Comparison of ENCODE assay signal across 27 mouse cellular contexts in the genomic region with DNA sequence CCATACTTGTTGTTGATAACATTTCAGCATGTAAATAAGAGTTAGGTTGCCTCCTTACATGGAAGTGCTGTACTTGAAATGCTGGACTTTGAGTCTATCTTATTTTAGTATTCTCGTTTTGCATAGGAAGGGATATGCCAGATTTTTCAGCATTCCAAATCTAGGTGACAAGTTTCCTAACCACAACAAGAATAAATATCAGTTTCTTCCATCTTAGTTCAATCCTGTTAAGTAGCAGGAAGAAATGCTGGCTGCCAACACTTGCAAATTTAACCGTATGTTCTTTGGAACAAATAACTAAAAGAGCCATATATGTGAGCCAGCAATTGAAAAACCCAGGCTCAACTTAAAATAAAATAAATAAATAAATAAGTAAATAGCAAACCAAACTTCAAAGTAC.
DNase-seq lines count a peak whose midpoint lies in the region; ATAC-seq and TF ChIP-seq lines count a peak whose summit lies in the region.
"Had no signal": no experiment of that assay in that cellular context is flagged by ENCODE, and none has a peak within 500 bp of the region (broad histone marks: within the 10 kb centered on the region; RNA-seq: fewer than 3 reads in every experiment).

No protein-coding gene starts in this region.

- no peak overlapping the region for H3K4me2 ChIP-seq in forebrain, embryonic 14.5 days (ENCODE audit: low read length)
- no peak overlapping the region for H3K4me2 ChIP-seq in forebrain, postnatal 0 days (ENCODE audit: low read depth)
- no peak overlapping the region for H3K4me2 ChIP-seq in forebrain, embryonic 13.5 days
- H3K4me2 ChIP-seq: embryonic facial prominence, embryonic 13.5 days; embryonic facial prominence, embryonic 15.5 days; forebrain, embryonic 12.5 days had no signal

- no peaks in the 10 kb centered on the region for H3K27me3 ChIP-seq in forebrain, embryonic 14.5 days (replicated peaks; ENCODE audit: control insufficient read depth, insufficient read depth, low read length)
- no peaks in the 10 kb centered on the region for H3K27me3 ChIP-seq in forebrain, embryonic 10.5 days (ENCODE audit: poor library complexity, severe bottlenecking)
- H3K27me3 ChIP-seq in forebrain, postnatal 0 days (ENCODE audit: insufficient read depth, low read length), result no peaks in the 10 kb centered on the region
- H3K27me3 ChIP-seq in forebrain, embryonic 13.5 days, result no peaks in the 10 kb centered on the region
- H3K27me3 ChIP-seq: CH12.LX; embryonic facial prominence, embryonic 13.5 days; embryonic facial prominence, embryonic 15.5 days; forebrain, embryonic 12.5 days; Patski had no signal

- no peak for ATAC-seq in forebrain, embryonic 14.5 days
- peak; percentile 54 for ATAC-seq in forebrain, postnatal 0 days
- ATAC-seq in forebrain, embryonic 13.5 days, result no peak
- ATAC-seq: activated CD4-positive, CD25-positive, alpha-beta regulatory T cell, adult 4 months; CD4-positive, CD25-positive, alpha-beta regulatory T cell, adult 4 months; Patski had no signal

- H3K27ac ChIP-seq in forebrain, embryonic 14.5 days (ENCODE audit: low read depth, low read length), result no peak overlapping the region
- no peak overlapping the region for H3K27ac ChIP-seq in forebrain, embryonic 10.5 days
- no peak overlapping the region for H3K27ac ChIP-seq in forebrain, postnatal 0 days (ENCODE audit: low read depth, low read length)
- H3K27ac ChIP-seq in forebrain, embryonic 13.5 days, result no peak overlapping the region
- H3K27ac ChIP-seq: embryonic facial prominence, embryonic 13.5 days; embryonic facial prominence, embryonic 15.5 days; forebrain, embryonic 12.5 days; gastrocnemius, adult 2 months had no signal

- H3K36me3 ChIP-seq in forebrain, embryonic 14.5 days (ENCODE audit: control insufficient read depth, insufficient read depth, low read length), result no peaks in the 10 kb centered on the region
- no peaks in the 10 kb centered on the region for H3K36me3 ChIP-seq in forebrain, embryonic 10.5 days (replicated peaks)
- H3K36me3 ChIP-seq in forebrain, postnatal 0 days (ENCODE audit: insufficient read depth), result no peaks in the 10 kb centered on the region
- H3K36me3 ChIP-seq in forebrain, embryonic 13.5 days (ENCODE audit: poor library complexity, severe bottlenecking), result no peaks in the 10 kb centered on the region
- H3K36me3 ChIP-seq: embryonic facial prominence, embryonic 13.5 days; embryonic facial prominence, embryonic 15.5 days; forebrain, embryonic 12.5 days; G1E had no signal

- no peak overlapping the region for H3K9ac ChIP-seq in forebrain, embryonic 14.5 days (ENCODE audit: low read length)
- H3K9ac ChIP-seq in forebrain, postnatal 0 days, result no peak overlapping the region
- no peak overlapping the region for H3K9ac ChIP-seq in forebrain, embryonic 13.5 days
- H3K9ac ChIP-seq: embryonic facial prominence, embryonic 13.5 days; embryonic facial prominence, embryonic 15.5 days; forebrain, embryonic 12.5 days had no signal

- H3K9me3 ChIP-seq in forebrain, embryonic 14.5 days (replicated peaks; ENCODE audit: control insufficient read depth, low read length), result no peaks in the 10 kb centered on the region
- no peaks in the 10 kb centered on the region for H3K9me3 ChIP-seq in forebrain, embryonic 10.5 days
- H3K9me3 ChIP-seq in forebrain, postnatal 0 days (ENCODE audit: low read length), result no peaks in the 10 kb centered on the region
- no peaks in the 10 kb centered on the region for H3K9me3 ChIP-seq in forebrain, embryonic 13.5 days (replicated peaks)
- H3K9me3 ChIP-seq: embryonic facial prominence, embryonic 13.5 days; embryonic facial prominence, embryonic 15.5 days; forebrain, embryonic 12.5 days; G1E had no signal

- no peak overlapping the region for H3K4me3 ChIP-seq in forebrain, embryonic 14.5 days (ENCODE audit: low read depth, low read length)
- H3K4me3 ChIP-seq in forebrain, embryonic 10.5 days, result no peak overlapping the region
- no peak overlapping the region for H3K4me3 ChIP-seq in forebrain, postnatal 0 days (ENCODE audit: low read depth, low read length)
- no peak overlapping the region for H3K4me3 ChIP-seq in forebrain, embryonic 13.5 days
- H3K4me3 ChIP-seq: embryonic facial prominence, embryonic 13.5 days; embryonic facial prominence, embryonic 15.5 days; erythroblast, embryonic 14.5 days; forebrain, embryonic 12.5 days; gastrocnemius, adult 2 months had no signal

- TF ChIP-seq CTCF in forebrain, postnatal 0 days (IDR thresholded peaks at IDR 0.05; ENCODE audit: low read depth), result no peak

- no peaks in the 10 kb centered on the region for H3K4me1 ChIP-seq in forebrain, embryonic 14.5 days (ENCODE audit: control insufficient read depth, insufficient read depth, low read length)
- H3K4me1 ChIP-seq in forebrain, embryonic 10.5 days, result no peaks in the 10 kb centered on the region
- H3K4me1 ChIP-seq in forebrain, postnatal 0 days (ENCODE audit: insufficient read depth), result no peaks in the 10 kb centered on the region
- H3K4me1 ChIP-seq in forebrain, embryonic 13.5 days, result no peaks in the 10 kb centered on the region
- H3K4me1 ChIP-seq: embryonic facial prominence, embryonic 13.5 days; embryonic facial prominence, embryonic 15.5 days; forebrain, embryonic 12.5 days had no signal

- DNase-seq in forebrain, embryonic 14.5 days (ENCODE audit: low spot score), result peak; percentile 53
- no peak for DNase-seq in forebrain, embryonic 10.5 days (ENCODE audit: extremely low spot score, low spot score)
- peak; percentile 54 for DNase-seq in forebrain, postnatal 0 days
- DNase-seq in brain, adult 2 months (ENCODE audit: low read depth, low spot score), result peak; percentile 45
- peak; percentile 28 for DNase-seq in brain, embryonic 18.5 days (ENCODE audit: low read depth, low spot score)
- no peak for DNase-seq in layer of hippocampus, adult 11-12 months (ENCODE audit: low spot score)
- DNase-seq in cerebellum, adult 18-20 months, result no peak
- DNase-seq: adrenal gland, adult 8-10 months; adrenal gland, postnatal 14 days; B cell, adult 2 months; cerebellum, adult 11-12 months; cerebellum, adult 8-10 months; cerebellum, adult 9-11 months; cerebellum, postnatal 14 days; cerebellum, postnatal 36 days; embryo, embryonic 11 days; gastrocnemius, adult 2 months had no signal

- WGBS in forebrain, embryonic 14.5 days, result 75% methylated on average over 2 of the region's 2 CpGs
- 92% methylated on average over 2 of the region's 2 CpGs for WGBS in forebrain, embryonic 10.5 days
- WGBS in forebrain, postnatal 0 days, result 60% methylated on average over 2 of the region's 2 CpGs
- 85% methylated on average over 2 of the region's 2 CpGs for WGBS in forebrain, embryonic 13.5 days

Comparison
In these comparisons a context has a peak if more than half of its experiments do, and no peak if none do; other contexts are left out.
1. DNase-seq: peak in forebrain, embryonic 14.5 days (single experiment), forebrain, postnatal 0 days (single experiment), brain, adult 2 months (single experiment) and brain, embryonic 18.5 days (single experiment); none in forebrain, embryonic 10.5 days (single experiment), layer of hippocampus, adult 11-12 months (single experiment) and cerebellum, adult 18-20 months (0 of 2).